Mouse (Mus musculus) ovary, adult 10 weeks (tissue): ENCODE measurements around the gene Wdr20rt. TPM values are rescaled to one million over a fixed set of nuclear protein-coding genes. Genes with fewer than 3 reads are reported as not detected.

Experiments
- polyA plus RNA-seq: library from polyadenylated mRNA; stranded (reverse); fragments of 350-450 nt; fragmentation: Illumina TruSeq; extraction: RNeasy Lipid Tissue Mini Kit (QIAGEN cat#74804); gene quantifications from one replicate; pipeline ENCODE4 v1.2.3, GENCODE M21; 2014

Wdr20rt gene
- polyA plus RNA-seq = not detected

GRCm38 (mm10) chr12:65225467-65225945, at the start of gene Wdr20rt:
Wdr20rt (plus strand) TSS chr12:65225517.

Other genes starting within 250 kb of the Wdr20rt start
- 110 TPM for gene Prpf39, start 189.2 kb upstream of the Wdr20rt start, polyA plus RNA-seq
- 539 TPM for gene Fkbp3, start 151.5 kb upstream of the Wdr20rt start, polyA plus RNA-seq
- 12.4 TPM for gene Fancm, start 149.9 kb upstream of the Wdr20rt start, polyA plus RNA-seq
- 51.3 TPM for gene Mis18bp1, start 52.9 kb upstream of the Wdr20rt start, polyA plus RNA-seq